In genomic region chr19:28963113-28963512, GRCm38 (mm10) we compare ENCODE assay signal across 8 mouse cellular contexts. TPM values are rescaled to one million over a fixed set of nuclear protein-coding genes. Genes with fewer than 3 reads are reported as not detected.
DNase-seq lines count a peak whose midpoint lies in the region; ATAC-seq and TF ChIP-seq lines count a peak whose summit lies in the region.

No protein-coding gene starts in this region.

- TF ChIP-seq EP300 in liver, embryonic 14.5 days (IDR thresholded peaks at IDR 0.05; ENCODE audit: low read depth) = no peak

- H3K27ac ChIP-seq in forebrain, embryonic 15.5 days (replicated peaks) = peak overlapping the region; percentile 87
- no peak overlapping the region for H3K27ac ChIP-seq in liver, embryonic 14.5 days

- H3K9me3 ChIP-seq in forebrain, embryonic 15.5 days = no peaks in the 10 kb centered on the region
- H3K9me3 ChIP-seq in liver, embryonic 14.5 days (ENCODE audit: control insufficient read depth, low read length) = no peaks in the 10 kb centered on the region

- intact Hi-C loops in gastrocnemius, postnatal 36 days (cut with DNase I) = no loop called here

- no peak for ATAC-seq in forebrain, embryonic 15.5 days (replicated peaks)
- ATAC-seq in liver, embryonic 14.5 days (ENCODE audit: insufficient read depth) = no peak

- peak overlapping the region; percentile 93; the same call in 1 of the 2 replicates for H3K9ac ChIP-seq in forebrain, embryonic 15.5 days (replicated peaks)
- H3K9ac ChIP-seq in liver, embryonic 14.5 days (replicated peaks) = no peak overlapping the region

- WGBS in forebrain, embryonic 15.5 days = 20% methylated on average over 3 of the region's 3 CpGs
- WGBS in liver, embryonic 14.5 days (ENCODE audit: insufficient replicate concordance) = 46% methylated on average over 3 of the region's 3 CpGs

- TF ChIP-seq CTCF in liver, embryonic 14.5 days (IDR thresholded peaks at IDR 0.05; ENCODE audit: low read depth) = no peak

- no peaks in the 10 kb centered on the region for H3K27me3 ChIP-seq in forebrain, embryonic 15.5 days
- no peaks in the 10 kb centered on the region for H3K27me3 ChIP-seq in liver, embryonic 14.5 days (ENCODE audit: control insufficient read depth, insufficient read depth, low read length)

- H3K4me2 ChIP-seq in forebrain, embryonic 15.5 days (replicated peaks) = peak overlapping the region; percentile 91
- H3K4me2 ChIP-seq in liver, embryonic 14.5 days (ENCODE audit: low read depth) = peak overlapping the region; percentile 71; the same call in 1 of the 2 replicates

- H3K36me3 ChIP-seq in forebrain, embryonic 15.5 days = no peaks in the 10 kb centered on the region
- no peaks in the 10 kb centered on the region for H3K36me3 ChIP-seq in liver, embryonic 14.5 days (replicated peaks; ENCODE audit: control insufficient read depth, insufficient read depth, low read depth)

- DNase-seq in frontal cortex, adult 2 months (ENCODE audit: extremely low spot score in 1 of 2, low spot score in 1 of 2) = peak; percentile 69 to 77
- no peak for DNase-seq in frontal cortex, postnatal 10 days (ENCODE audit: low spot score in 2 of 2)
- DNase-seq in A20 (ENCODE audit: low read depth, low spot score) = peak; percentile 11
- no peak for DNase-seq in liver, embryonic 14.5 days (ENCODE audit: low read depth in 3 of 3, low spot score in 3 of 3)
- DNase-seq in telencephalon, adult 2 months (ENCODE audit: low read depth, low spot score) = peak; percentile 90
- DNase-seq in gastrocnemius, postnatal 36 days = no peak
- no peak for DNase-seq in ovary, postnatal 10 days (ENCODE audit: low spot score)

- H3K4me1 ChIP-seq in forebrain, embryonic 15.5 days = peaks cover 36% of the 10 kb centered on the region
- peaks cover 0 to 5% of the 10 kb centered on the region in 2 experiments; a peak in 3 of 4 replicates for H3K4me1 ChIP-seq in liver, embryonic 14.5 days (replicated peaks; ENCODE audit: control insufficient read depth in 2 of 2, insufficient read depth in 2 of 2, low read length in 1 of 2)

- peak overlapping the region; percentile 96 for H3K4me3 ChIP-seq in forebrain, embryonic 15.5 days
- H3K4me3 ChIP-seq in liver, embryonic 14.5 days (ENCODE audit: insufficient read depth in 1 of 2, low read depth in 2 of 2, low read length in 2 of 2) = no peak overlapping the region

RNA-seq across cellular contexts. Expression of gene Plpp6, which starts 0.6 kb away (rescaled TPM):
- polyA plus RNA-seq in frontal cortex, adult 2 months (2012; rRNA removed) = 25.7 and 26.6 TPM in 2 replicates
- 8.4 and 8.8 TPM in 2 replicates for polyA plus RNA-seq in forebrain, embryonic 15.5 days (2015; fragmentation: Nextera tagmentation; extraction: Ambion mirVana)
- polyA plus RNA-seq in liver, embryonic 14.5 days (2012; rRNA removed) = 1.3 and 1.5 TPM in 2 replicates
- polyA plus RNA-seq in liver, embryonic 14.5 days (2014; fragmentation: Nextera tagmentation; extraction: Ambion mirVana) = 2.0 and 3.5 TPM in 2 replicates
- total RNA-seq in gastrocnemius, postnatal 36 days (2021) = 1 to 10 TPM; 1.6 to 1.9 TPM

RNA-seq across cellular contexts. Expression of gene 4430402I18Rik, which starts 4.5 kb away (rescaled TPM):
- polyA plus RNA-seq in frontal cortex, adult 2 months (2012; rRNA removed) = 7.1 and 9.3 TPM in 2 replicates
- 2.4 TPM in 2 replicates for polyA plus RNA-seq in forebrain, embryonic 15.5 days (2015; fragmentation: Nextera tagmentation; extraction: Ambion mirVana)
- polyA plus RNA-seq in liver, embryonic 14.5 days (2012; rRNA removed) = 1.5 and 2.8 TPM in 2 replicates
- polyA plus RNA-seq in liver, embryonic 14.5 days (2014; fragmentation: Nextera tagmentation; extraction: Ambion mirVana) = 1.4 and 3.1 TPM in 2 replicates
- under 1 TPM; 0.54 to 0.87 TPM for total RNA-seq in gastrocnemius, postnatal 36 days (2021)

RNA-seq across cellular contexts. Expression of gene Cdc37l1, which starts 27.0 kb away (rescaled TPM):
- polyA plus RNA-seq in frontal cortex, adult 2 months (2012; rRNA removed) = 62.3 and 65.0 TPM in 2 replicates
- polyA plus RNA-seq in forebrain, embryonic 15.5 days (2015; fragmentation: Nextera tagmentation; extraction: Ambion mirVana) = 55.8 and 58.1 TPM in 2 replicates
- 5.8 and 8.3 TPM in 2 replicates for polyA plus RNA-seq in liver, embryonic 14.5 days (2012; rRNA removed)
- 8.0 and 8.7 TPM in 2 replicates for polyA plus RNA-seq in liver, embryonic 14.5 days (2014; fragmentation: Nextera tagmentation; extraction: Ambion mirVana)
- 10 to 100 TPM; 40.5 to 40.6 TPM for total RNA-seq in gastrocnemius, postnatal 36 days (2021)

Comparison
In these comparisons a context has a peak if more than half of its experiments do, and no peak if none do; other contexts are left out.
1. DNase-seq: peak in frontal cortex, adult 2 months (2 of 2), A20 (single experiment) and telencephalon, adult 2 months (single experiment); none in frontal cortex, postnatal 10 days (0 of 2), liver, embryonic 14.5 days (0 of 3), gastrocnemius, postnatal 36 days (0 of 2) and ovary, postnatal 10 days (single experiment).